ENCODE assay signal across 8 mouse cellular contexts in the genomic region with DNA sequence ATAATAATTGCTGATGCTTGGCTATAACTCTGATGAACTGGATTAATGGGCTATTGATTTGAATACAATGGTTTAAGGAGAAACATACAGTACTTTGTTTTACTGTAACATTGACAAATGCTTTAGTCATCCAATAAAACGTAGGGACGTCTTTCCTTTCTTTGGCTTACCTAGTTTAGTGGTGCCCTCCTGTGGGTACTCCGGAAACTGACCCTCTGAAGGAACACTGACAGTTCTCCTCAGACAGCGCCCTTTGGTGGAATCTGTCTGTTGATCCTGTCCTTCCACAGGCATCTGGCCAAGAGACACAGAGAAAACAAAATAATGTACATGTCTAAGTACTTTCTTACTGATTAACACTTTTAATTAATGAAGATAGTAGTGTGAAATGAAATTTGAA.
DNase-seq lines count a peak whose midpoint lies in the region; ATAC-seq and TF ChIP-seq lines count a peak whose summit lies in the region.

No protein-coding gene starts in this region.

- no peak overlapping the region for H3K4me3 ChIP-seq in forebrain, embryonic 10.5 days
- H3K4me3 ChIP-seq in forebrain, embryonic 16.5 days (replicated peaks; ENCODE audit: low read length) = no peak overlapping the region
- no peak overlapping the region for H3K4me3 ChIP-seq in liver, embryonic 14.5 days (ENCODE audit: insufficient read depth in 1 of 2, low read depth in 2 of 2, low read length in 2 of 2)
- no peak overlapping the region for H3K4me3 ChIP-seq in stomach, postnatal 0 days (ENCODE audit: low read depth, low read length)

- no peak for ATAC-seq in forebrain, embryonic 16.5 days
- no peak for ATAC-seq in liver, embryonic 14.5 days (ENCODE audit: insufficient read depth)
- ATAC-seq in stomach, postnatal 0 days (ENCODE audit: low FRiP score, low TSS enrichment) = no peak

- peak; percentile 29 for DNase-seq in forebrain, embryonic 10.5 days (ENCODE audit: extremely low spot score, low spot score)
- peak; percentile 27 for DNase-seq in ovary, postnatal 36 days (ENCODE audit: low spot score)
- no peak for DNase-seq in ovary, postnatal 10 days (ENCODE audit: low spot score)
- DNase-seq in cerebellum, adult 11-12 months = peak; percentile 7
- peak; percentile 12 for DNase-seq in gastrocnemius, postnatal 14 days
- no peak for DNase-seq in liver, embryonic 14.5 days (ENCODE audit: low read depth in 3 of 3, low spot score in 3 of 3)
- DNase-seq in stomach, postnatal 0 days (ENCODE audit: low spot score) = peak; percentile 35

- H3K9me3 ChIP-seq in forebrain, embryonic 10.5 days = no peaks in the 10 kb centered on the region
- no peaks in the 10 kb centered on the region for H3K9me3 ChIP-seq in forebrain, embryonic 16.5 days (ENCODE audit: control insufficient read depth, low read length)
- no peaks in the 10 kb centered on the region for H3K9me3 ChIP-seq in liver, embryonic 14.5 days (ENCODE audit: control insufficient read depth, low read length)
- no peaks in the 10 kb centered on the region for H3K9me3 ChIP-seq in stomach, postnatal 0 days (ENCODE audit: control insufficient read depth, low read length)

- intact Hi-C loops in gastrocnemius, postnatal 14 days (cut with DNase I; ENCODE audit: low total_unique reads) = no loop called here

- no peak overlapping the region for H3K9ac ChIP-seq in forebrain, embryonic 16.5 days (replicated peaks; ENCODE audit: low read depth, low read length)
- H3K9ac ChIP-seq in liver, embryonic 14.5 days (replicated peaks) = no peak overlapping the region
- H3K9ac ChIP-seq in stomach, postnatal 0 days (ENCODE audit: low read length) = no peak overlapping the region

- TF ChIP-seq EP300 in liver, embryonic 14.5 days (IDR thresholded peaks at IDR 0.05; ENCODE audit: low read depth) = no peak
- TF ChIP-seq EP300 in stomach, postnatal 0 days (optimal IDR thresholded peaks at IDR 0.05) = no peak

- peaks cover 5% of the 10 kb centered on the region; the same call in 1 of the 2 replicates for H3K4me1 ChIP-seq in forebrain, embryonic 10.5 days
- peaks cover 5% of the 10 kb centered on the region for H3K4me1 ChIP-seq in forebrain, embryonic 16.5 days (replicated peaks; ENCODE audit: control insufficient read depth, insufficient read depth, low read length)
- H3K4me1 ChIP-seq in liver, embryonic 14.5 days (replicated peaks; ENCODE audit: control insufficient read depth in 2 of 2, insufficient read depth in 2 of 2, low read length in 1 of 2) = no peaks in the 10 kb centered on the region
- H3K4me1 ChIP-seq in stomach, postnatal 0 days (replicated peaks; ENCODE audit: control insufficient read depth, insufficient read depth) = no peaks in the 10 kb centered on the region

- no peak overlapping the region for H3K4me2 ChIP-seq in forebrain, embryonic 16.5 days (ENCODE audit: low read length)
- no peak overlapping the region for H3K4me2 ChIP-seq in liver, embryonic 14.5 days (ENCODE audit: low read depth)
- no peak overlapping the region for H3K4me2 ChIP-seq in stomach, postnatal 0 days (replicated peaks; ENCODE audit: low read depth)

- no peaks in the 10 kb centered on the region for H3K36me3 ChIP-seq in forebrain, embryonic 10.5 days (replicated peaks)
- H3K36me3 ChIP-seq in forebrain, embryonic 16.5 days (ENCODE audit: control insufficient read depth, insufficient read depth) = no peaks in the 10 kb centered on the region
- no peaks in the 10 kb centered on the region for H3K36me3 ChIP-seq in liver, embryonic 14.5 days (replicated peaks; ENCODE audit: control insufficient read depth, insufficient read depth, low read depth)
- H3K36me3 ChIP-seq in stomach, postnatal 0 days (ENCODE audit: control insufficient read depth, insufficient read depth, low read length) = no peaks in the 10 kb centered on the region

- TF ChIP-seq CTCF in liver, embryonic 14.5 days (IDR thresholded peaks at IDR 0.05; ENCODE audit: low read depth) = peak; percentile 43
- TF ChIP-seq CTCF in stomach, postnatal 0 days (IDR thresholded peaks at IDR 0.05; ENCODE audit: low read depth) = peak; percentile 71

- WGBS in forebrain, embryonic 10.5 days = 21% methylated on average over 4 of the region's 4 CpGs
- WGBS in forebrain, embryonic 16.5 days = 4% methylated on average over 4 of the region's 4 CpGs
- WGBS in liver, embryonic 14.5 days (ENCODE audit: insufficient replicate concordance) = 12% methylated on average over 4 of the region's 4 CpGs
- 12% methylated on average over 4 of the region's 4 CpGs for WGBS in stomach, postnatal 0 days

- H3K27ac ChIP-seq in forebrain, embryonic 10.5 days = no peak overlapping the region
- H3K27ac ChIP-seq in forebrain, embryonic 16.5 days (ENCODE audit: low read length) = no peak overlapping the region
- H3K27ac ChIP-seq in liver, embryonic 14.5 days = no peak overlapping the region
- no peak overlapping the region for H3K27ac ChIP-seq in stomach, postnatal 0 days (replicated peaks)

- H3K27me3 ChIP-seq in forebrain, embryonic 10.5 days (ENCODE audit: poor library complexity, severe bottlenecking) = no peaks in the 10 kb centered on the region
- no peaks in the 10 kb centered on the region for H3K27me3 ChIP-seq in forebrain, embryonic 16.5 days (replicated peaks; ENCODE audit: control insufficient read depth, insufficient read depth, low read length)
- H3K27me3 ChIP-seq in liver, embryonic 14.5 days (ENCODE audit: control insufficient read depth, insufficient read depth, low read length) = no peaks in the 10 kb centered on the region
- no peaks in the 10 kb centered on the region for H3K27me3 ChIP-seq in stomach, postnatal 0 days (ENCODE audit: control insufficient read depth, insufficient read depth, low read length)

Comparison
In these comparisons a context has a peak if more than half of its experiments do, and no peak if none do; other contexts are left out.
1. DNase-seq: peak in forebrain, embryonic 10.5 days (single experiment), ovary, postnatal 36 days (single experiment), cerebellum, adult 11-12 months (single experiment), gastrocnemius, postnatal 14 days (single experiment) and stomach, postnatal 0 days (single experiment); none in ovary, postnatal 10 days (single experiment) and liver, embryonic 14.5 days (0 of 3).